Mouse (Mus musculus) kidney, embryonic 15.5 days (tissue): ENCODE measurements at regions not wholly inside any gene's neighbourhood (a gene's known extent, or its start where the extent isn't known, plus 50 kb on each side); places are given as distances from the start of the nearest gene placed in this dataset.

Experiments
- ATAC-seq: fragments of 200-750 bp; cut with Nextera tagmentation; replicated peaks from 2 replicates; pipeline ENCODE4 v1.8.0; 2017; ENCODE audit warnings: moderate TSS enrichment; ENCODE audit not compliant: low FRiP score
- H3K27ac ChIP-seq: fragments of 300-500 bp; sonication (generic); 2 replicates; pipeline ENCODE4 v1.5.1; 2015; ENCODE audit warnings: mild to moderate bottlenecking, inconsistent platforms
- H3K27me3 ChIP-seq: fragments of 300-500 bp; sonication (generic); 2 replicates; pipeline ENCODE4 v1.6.1; 2015; ENCODE audit warnings: inconsistent platforms
- H3K36me3 ChIP-seq: fragments of 300-500 bp; sonication (generic); 2 replicates; pipeline ENCODE4 v1.6.1; 2015; ENCODE audit warnings: inconsistent platforms
- H3K4me1 ChIP-seq: fragments of 300-500 bp; sonication (generic); 2 replicates; pipeline ENCODE4 v1.6.1; 2015; ENCODE audit warnings: inconsistent platforms
- H3K4me2 ChIP-seq: fragments of 300-500 bp; sonication (generic); 2 replicates; pipeline ENCODE4 v1.6.1; 2015; ENCODE audit warnings: moderate library complexity, mild to moderate bottlenecking, inconsistent platforms
- H3K4me3 ChIP-seq: fragments of 300-500 bp; sonication (generic); replicated peaks from 2 replicates; pipeline ENCODE4 v1.5.1; 2015; ENCODE audit warnings: mild to moderate bottlenecking, inconsistent platforms
- H3K9ac ChIP-seq: fragments of 300-500 bp; sonication (generic); 2 replicates; pipeline ENCODE4 v1.6.1; 2015; ENCODE audit warnings: mild to moderate bottlenecking, inconsistent platforms
- H3K9me3 ChIP-seq: fragments of 300-500 bp; sonication (generic); replicated peaks from 2 replicates; pipeline ENCODE4 v1.6.1; 2016; ENCODE audit warnings: inconsistent platforms
- WGBS: fragments of 180-500 bp; shearing (Covaris S2); methylation state at CpG from one replicate; pipeline ENCODE4 v1.1.7; 2015; ENCODE audit warnings: mixed read lengths; 5-methylcytosine and 5-hydroxymethylcytosine counted together

DNA sequence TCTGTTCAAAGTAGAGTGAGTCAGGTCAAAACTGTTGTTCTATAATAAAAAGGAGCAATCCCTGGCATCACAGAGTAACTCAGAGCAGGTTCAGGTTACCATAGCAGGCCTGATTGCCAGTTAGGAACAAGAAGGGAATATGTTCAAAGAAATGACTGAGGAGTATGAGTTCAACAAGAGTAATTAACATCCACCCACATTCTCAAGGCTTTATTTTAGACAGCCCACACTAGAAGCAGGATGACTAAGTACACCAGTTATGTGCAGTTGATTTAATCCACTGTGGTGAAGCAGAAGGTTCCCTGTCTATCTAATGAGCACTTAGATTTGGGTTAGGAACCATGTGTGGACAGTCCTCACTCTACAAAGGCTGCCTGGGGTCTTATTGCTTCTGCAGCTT lies 158.5 kb upstream of the Slc39a10 start:
- Histone ChIP-seq H3K4me1 (no peaks in the 10 kb centered on the region), H3K9me3 (no peaks in the 10 kb centered on the region), H3K9ac (no peak overlapping the region), H3K27ac (no peak overlapping the region), H3K4me3 (no peak overlapping the region), H3K4me2 (no peak overlapping the region), H3K36me3 (no peaks in the 10 kb centered on the region), H3K27me3 (no peaks in the 10 kb centered on the region)
- no peak for ATAC-seq

DNA sequence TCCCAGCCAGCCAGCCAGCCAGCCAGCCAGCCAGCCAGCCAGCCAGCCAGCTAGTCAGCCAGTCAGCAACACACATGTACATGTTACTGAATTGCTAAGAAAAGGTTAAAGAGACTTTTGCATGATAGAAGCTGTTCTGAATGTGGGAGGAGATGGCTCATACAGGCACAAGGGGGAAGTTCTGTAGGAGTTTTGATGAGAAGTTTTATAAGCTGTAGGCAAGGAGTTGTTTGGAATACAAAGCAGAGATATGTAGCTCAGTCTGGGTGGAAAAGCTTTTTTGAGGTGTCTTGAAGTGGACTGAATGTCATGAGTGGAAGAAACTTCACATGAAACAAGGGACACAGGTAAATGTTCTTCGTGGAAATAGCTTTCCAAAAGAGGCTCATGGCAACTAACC lies 157.8 kb upstream of the Slc39a10 start:
- H3K4me2 ChIP-seq, result no peak overlapping the region
- H3K9me3 ChIP-seq, result no peaks in the 10 kb centered on the region
- whole genome bisulfite sequencing, result 73% methylated on average over 1 of the region's 1 CpGs
- no peak overlapping the region for H3K9ac ChIP-seq
- no peak overlapping the region for H3K27ac ChIP-seq
- H3K36me3 ChIP-seq, result no peaks in the 10 kb centered on the region
- H3K4me3 ChIP-seq, result no peak overlapping the region
- no peaks in the 10 kb centered on the region for H3K27me3 ChIP-seq
- ATAC-seq, result no peak
- H3K4me1 ChIP-seq, result no peaks in the 10 kb centered on the region

DNA sequence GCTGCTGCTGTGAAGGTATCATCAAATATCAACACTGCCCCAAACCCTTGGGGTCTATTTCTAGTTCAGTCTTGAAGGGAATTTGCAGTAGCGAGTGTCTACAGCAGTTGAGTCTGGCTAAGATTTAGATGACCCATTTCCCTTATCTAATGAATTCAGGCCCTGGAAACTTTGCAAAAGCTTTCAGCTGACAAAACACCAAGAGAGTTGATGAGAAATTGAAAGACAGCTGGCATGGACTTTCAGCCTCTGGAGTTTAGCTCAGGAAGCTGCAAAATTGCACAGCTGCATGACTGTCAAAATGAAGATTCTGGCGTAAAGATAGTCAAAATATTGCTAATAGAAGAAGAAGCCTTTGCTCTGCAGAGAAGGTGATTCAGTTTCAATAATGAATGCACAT lies 144.9 kb upstream of the Slc39a10 start:
- Histone ChIP-seq H3K36me3 (no peaks in the 10 kb centered on the region), H3K9ac (no peak overlapping the region), H3K4me1 (no peaks in the 10 kb centered on the region), H3K27ac (no peak overlapping the region), H3K27me3 (no peaks in the 10 kb centered on the region), H3K9me3 (no peaks in the 10 kb centered on the region), H3K4me3 (no peak overlapping the region), H3K4me2 (no peak overlapping the region)
- no peak for ATAC-seq
- 76% methylated on average over 2 of the region's 2 CpGs for WGBS

DNA sequence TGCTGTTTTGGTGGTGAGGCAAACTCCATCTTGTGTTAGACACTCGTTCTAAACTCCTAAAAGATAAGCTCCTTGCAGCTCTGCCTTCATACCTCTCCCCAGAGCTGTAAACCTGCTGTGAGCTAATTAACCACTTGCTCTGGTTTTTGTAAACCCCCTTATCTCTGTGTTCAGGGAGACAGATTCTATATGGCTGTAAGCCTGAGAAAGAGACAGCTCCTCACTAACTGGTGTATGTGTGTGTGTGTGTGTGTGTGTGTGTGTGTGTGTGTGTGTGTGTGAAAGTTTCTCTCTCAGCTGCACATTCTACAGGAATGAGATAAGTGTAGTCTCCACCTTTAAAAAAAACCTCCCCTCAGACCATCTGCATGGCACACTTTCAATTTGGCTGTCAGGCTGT lies 126.7 kb upstream of the Slc39a10 start:
- H3K27ac ChIP-seq, result no peak overlapping the region
- ATAC-seq, result no peak
- 26% methylated on average over 1 of the region's 1 CpGs for WGBS

DNA sequence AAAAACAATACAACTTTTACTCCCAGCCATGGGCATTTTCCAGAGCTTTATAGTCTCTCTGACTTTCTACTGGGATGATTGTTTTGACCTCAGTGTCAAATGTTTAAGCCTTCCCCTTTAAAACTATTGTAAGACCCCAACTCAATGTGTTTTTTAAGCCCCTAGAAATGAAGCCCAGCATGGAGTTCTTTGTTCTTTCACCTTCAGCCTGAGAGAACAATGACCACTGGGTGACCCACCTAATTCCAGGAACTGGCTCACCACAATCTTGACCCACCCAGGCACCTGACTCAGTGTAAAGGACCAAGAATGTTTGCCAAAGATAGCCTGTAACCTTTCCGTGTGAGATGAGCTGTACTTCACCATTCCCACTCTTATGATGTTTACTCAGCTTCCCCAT lies 121.9 kb upstream of the Slc39a10 start:
- Histone ChIP-seq H3K36me3 (no peaks in the 10 kb centered on the region), H3K27me3 (no peaks in the 10 kb centered on the region), H3K4me1 (no peaks in the 10 kb centered on the region), H3K4me3 (no peak overlapping the region), H3K4me2 (no peak overlapping the region), H3K9ac (no peak overlapping the region), H3K27ac (no peak overlapping the region), H3K9me3 (no peaks in the 10 kb centered on the region)
- 87% methylated on average over 1 of the region's 1 CpGs for WGBS
- ATAC-seq, result no peak

More for the DNA sequence above, 126.7 kb upstream of the Slc39a10 start:
- Histone ChIP-seq H3K9ac (no peak overlapping the region), H3K9me3 (no peaks in the 10 kb centered on the region), H3K4me3 (no peak overlapping the region), H3K27me3 (no peaks in the 10 kb centered on the region), H3K36me3 (no peaks in the 10 kb centered on the region), H3K4me2 (no peak overlapping the region), H3K4me1 (no peaks in the 10 kb centered on the region)

DNA sequence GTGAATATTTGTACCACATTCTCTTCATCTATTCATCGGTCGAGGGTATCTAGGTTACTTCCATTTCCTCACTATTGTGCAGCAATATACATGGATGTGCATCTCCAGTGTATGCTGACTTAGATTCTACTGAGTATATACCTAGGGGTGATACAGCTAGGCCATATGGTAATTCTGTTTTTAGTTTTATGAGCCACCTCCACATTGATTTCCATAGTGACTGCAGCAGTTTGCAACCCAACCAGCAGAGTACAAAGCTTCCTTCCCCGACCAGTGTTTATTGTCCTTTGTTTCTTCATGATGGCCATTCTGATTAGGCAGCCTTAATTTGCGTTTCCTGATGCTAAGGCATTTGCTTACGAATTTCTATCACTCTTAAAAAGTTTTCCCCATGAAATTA lies 111.1 kb upstream of the Slc39a10 start:
- H3K27ac ChIP-seq, result no peak overlapping the region
- H3K4me3 ChIP-seq, result no peak overlapping the region
- H3K4me2 ChIP-seq, result no peak overlapping the region
- no peak overlapping the region for H3K9ac ChIP-seq
- 67% methylated on average over 5 of the region's 5 CpGs for WGBS
- no peaks in the 10 kb centered on the region for H3K9me3 ChIP-seq
- H3K27me3 ChIP-seq, result no peaks in the 10 kb centered on the region
- H3K36me3 ChIP-seq, result no peaks in the 10 kb centered on the region
- no peaks in the 10 kb centered on the region for H3K4me1 ChIP-seq
- no peak for ATAC-seq

DNA sequence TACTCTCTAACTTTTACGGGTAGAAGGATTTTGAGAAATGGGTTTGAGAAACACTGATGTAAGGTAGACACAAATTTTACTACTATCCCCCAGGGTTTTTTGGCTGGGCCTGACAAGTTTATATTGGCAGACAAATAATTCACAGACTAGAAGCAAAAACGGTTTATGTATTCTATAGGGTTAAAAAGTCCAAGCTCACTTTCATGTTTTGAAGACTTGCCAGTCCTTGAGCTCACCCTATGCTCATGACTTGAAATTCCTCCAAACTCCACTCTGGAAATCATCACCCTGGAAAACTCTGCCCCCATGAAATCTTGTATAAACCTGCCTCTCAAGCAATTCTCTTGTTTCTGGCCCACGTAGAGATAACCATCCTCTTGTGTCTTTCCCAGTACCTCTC lies 106.7 kb upstream of the Slc39a10 start:
- Histone ChIP-seq H3K9me3 (no peaks in the 10 kb centered on the region), H3K36me3 (no peaks in the 10 kb centered on the region), H3K4me2 (no peak overlapping the region), H3K9ac (no peak overlapping the region), H3K27ac (no peak overlapping the region), H3K4me1 (no peaks in the 10 kb centered on the region), H3K4me3 (no peak overlapping the region), H3K27me3 (no peaks in the 10 kb centered on the region)
- ATAC-seq, result no peak
- WGBS, result 64% methylated on average over 3 of the region's 3 CpGs

DNA sequence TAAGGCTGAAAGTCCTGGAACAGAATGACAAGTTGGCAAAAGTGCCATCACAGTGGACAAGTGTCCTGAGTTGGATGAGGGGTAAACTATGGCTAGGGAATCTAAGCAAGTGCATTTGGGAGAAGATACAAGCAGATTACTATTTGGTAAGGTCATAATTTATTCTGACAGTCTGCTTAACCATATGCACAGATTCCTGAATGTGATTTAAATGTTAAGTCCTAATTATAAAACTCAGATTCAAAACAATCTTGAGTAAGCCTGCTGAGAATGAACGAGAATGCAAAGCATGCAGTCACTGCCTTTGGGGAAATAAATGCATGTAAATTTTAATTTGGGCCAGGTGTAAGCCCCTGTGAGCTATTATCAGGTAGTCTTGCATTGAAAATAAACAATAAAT lies 93.3 kb upstream of the Slc39a10 start:
- Histone ChIP-seq H3K4me1 (no peaks in the 10 kb centered on the region), H3K4me3 (no peak overlapping the region), H3K4me2 (no peak overlapping the region), H3K9ac (no peak overlapping the region), H3K27me3 (no peaks in the 10 kb centered on the region), H3K9me3 (no peaks in the 10 kb centered on the region), H3K27ac (no peak overlapping the region), H3K36me3 (no peaks in the 10 kb centered on the region)
- ATAC-seq, result no peak
- 74% methylated on average over 1 of the region's 1 CpGs for WGBS

DNA sequence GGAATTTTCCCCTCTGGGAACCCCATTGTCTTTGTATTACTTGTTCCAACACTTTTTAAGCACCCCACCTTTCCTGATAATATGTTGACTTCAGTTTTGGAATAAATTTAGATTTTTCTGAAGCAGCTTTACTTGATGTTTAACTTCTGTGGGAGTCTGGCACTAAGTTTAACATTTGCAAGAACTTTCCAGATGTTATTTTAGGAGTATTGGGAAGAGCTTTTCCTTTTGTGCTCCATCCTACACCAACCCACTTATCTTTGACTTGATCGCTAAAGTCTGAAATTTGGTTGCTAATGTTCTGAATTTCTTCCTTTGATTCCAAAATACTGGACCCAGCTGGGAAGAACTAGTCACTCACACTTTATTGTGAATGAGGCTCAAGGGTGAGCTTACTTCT lies 90.4 kb upstream of the Slc39a10 start:
- Histone ChIP-seq H3K9me3 (0 out of 2 replicates have a peak, but pooled peaks cover 2% of the 10 kb centered on the region), H3K36me3 (no peaks in the 10 kb centered on the region), H3K4me3 (no peak overlapping the region), H3K27ac (no peak overlapping the region), H3K4me1 (no peaks in the 10 kb centered on the region), H3K9ac (no peak overlapping the region), H3K4me2 (no peak overlapping the region), H3K27me3 (no peaks in the 10 kb centered on the region)
- 87% methylated on average over 1 of the region's 1 CpGs for whole genome bisulfite sequencing
- no peak for ATAC-seq

DNA sequence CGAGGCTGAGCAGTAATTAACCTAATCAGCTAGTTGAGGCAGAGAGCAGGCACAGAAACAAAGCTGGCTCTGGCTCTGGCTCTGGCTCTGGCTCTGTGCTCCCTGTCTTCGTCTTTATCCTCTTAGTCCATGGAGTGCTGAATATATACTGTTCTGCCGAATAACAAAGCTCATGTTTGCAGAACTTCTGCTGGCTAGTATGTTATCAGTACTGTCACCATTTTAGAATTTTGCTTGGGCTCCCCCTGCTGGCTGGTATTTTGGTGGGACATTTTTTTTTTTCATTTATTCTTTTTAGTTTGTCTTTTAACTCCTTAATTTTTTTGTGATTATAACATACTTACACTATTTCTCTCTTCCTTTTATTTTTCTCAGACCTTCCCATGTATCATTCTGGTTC lies 77.8 kb upstream of the Slc39a10 start:
- Histone ChIP-seq H3K36me3 (no peaks in the 10 kb centered on the region), H3K9ac (no peak overlapping the region), H3K4me2 (no peak overlapping the region), H3K4me1 (no peaks in the 10 kb centered on the region), H3K27ac (no peak overlapping the region), H3K4me3 (no peak overlapping the region), H3K27me3 (no peaks in the 10 kb centered on the region), H3K9me3 (no peaks in the 10 kb centered on the region)
- WGBS, result 47% methylated on average over 3 of the region's 3 CpGs
- no peak for ATAC-seq

DNA sequence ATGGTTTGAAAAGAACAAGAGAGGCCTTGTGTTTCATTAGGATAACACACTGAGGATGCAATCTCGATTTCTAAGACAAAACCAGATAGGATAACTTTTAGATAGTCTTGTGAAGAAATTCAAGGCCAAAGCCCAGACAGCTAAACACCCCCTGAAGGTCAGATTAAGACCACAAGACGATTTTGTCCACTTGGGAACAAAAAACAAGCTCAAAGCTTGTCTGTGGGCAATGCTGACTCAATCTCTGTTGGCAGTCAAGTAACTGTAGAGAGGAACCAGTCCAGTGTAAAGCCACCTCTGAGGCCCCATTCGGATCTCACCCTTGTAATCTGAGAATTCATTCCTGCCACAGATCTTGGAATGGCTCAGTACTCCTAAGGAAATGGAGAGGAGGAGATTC lies 75.7 kb upstream of the Slc39a10 start:
- no peak overlapping the region for H3K27ac ChIP-seq
- no peaks in the 10 kb centered on the region for H3K27me3 ChIP-seq
- H3K4me1 ChIP-seq, result no peaks in the 10 kb centered on the region
- 54% methylated on average over 3 of the region's 3 CpGs for WGBS
- no peak overlapping the region for H3K4me3 ChIP-seq
- no peak overlapping the region for H3K4me2 ChIP-seq
- no peak for ATAC-seq
- H3K9ac ChIP-seq, result no peak overlapping the region
- no peaks in the 10 kb centered on the region for H3K9me3 ChIP-seq
- H3K36me3 ChIP-seq, result no peaks in the 10 kb centered on the region

DNA sequence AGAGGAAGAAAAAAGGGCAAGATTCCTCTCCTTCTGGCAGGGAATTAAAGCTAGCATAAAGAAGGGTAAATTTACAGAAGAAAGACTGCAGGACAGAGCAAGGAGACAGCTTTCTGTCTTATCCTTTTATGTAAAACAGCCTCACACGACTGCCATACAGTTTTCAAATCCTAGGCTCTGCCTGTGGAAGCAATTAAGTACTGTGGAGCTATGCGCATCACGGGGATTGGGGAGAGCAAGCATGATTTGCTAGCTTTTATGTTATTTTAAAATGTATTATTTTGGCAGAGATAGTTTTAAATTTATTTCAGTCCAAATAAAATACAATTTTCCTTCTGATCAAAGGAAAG lies 74.2 kb upstream of the Slc39a10 start:
- no peak overlapping the region for H3K4me2 ChIP-seq
- 73% methylated on average over 3 of the region's 3 CpGs for WGBS
- H3K9me3 ChIP-seq, result no peaks in the 10 kb centered on the region
- no peak for ATAC-seq
- no peak overlapping the region for H3K4me3 ChIP-seq
- H3K27ac ChIP-seq, result no peak overlapping the region
- H3K27me3 ChIP-seq, result no peaks in the 10 kb centered on the region
- no peak overlapping the region for H3K9ac ChIP-seq
- H3K36me3 ChIP-seq, result no peaks in the 10 kb centered on the region
- no peaks in the 10 kb centered on the region for H3K4me1 ChIP-seq

DNA sequence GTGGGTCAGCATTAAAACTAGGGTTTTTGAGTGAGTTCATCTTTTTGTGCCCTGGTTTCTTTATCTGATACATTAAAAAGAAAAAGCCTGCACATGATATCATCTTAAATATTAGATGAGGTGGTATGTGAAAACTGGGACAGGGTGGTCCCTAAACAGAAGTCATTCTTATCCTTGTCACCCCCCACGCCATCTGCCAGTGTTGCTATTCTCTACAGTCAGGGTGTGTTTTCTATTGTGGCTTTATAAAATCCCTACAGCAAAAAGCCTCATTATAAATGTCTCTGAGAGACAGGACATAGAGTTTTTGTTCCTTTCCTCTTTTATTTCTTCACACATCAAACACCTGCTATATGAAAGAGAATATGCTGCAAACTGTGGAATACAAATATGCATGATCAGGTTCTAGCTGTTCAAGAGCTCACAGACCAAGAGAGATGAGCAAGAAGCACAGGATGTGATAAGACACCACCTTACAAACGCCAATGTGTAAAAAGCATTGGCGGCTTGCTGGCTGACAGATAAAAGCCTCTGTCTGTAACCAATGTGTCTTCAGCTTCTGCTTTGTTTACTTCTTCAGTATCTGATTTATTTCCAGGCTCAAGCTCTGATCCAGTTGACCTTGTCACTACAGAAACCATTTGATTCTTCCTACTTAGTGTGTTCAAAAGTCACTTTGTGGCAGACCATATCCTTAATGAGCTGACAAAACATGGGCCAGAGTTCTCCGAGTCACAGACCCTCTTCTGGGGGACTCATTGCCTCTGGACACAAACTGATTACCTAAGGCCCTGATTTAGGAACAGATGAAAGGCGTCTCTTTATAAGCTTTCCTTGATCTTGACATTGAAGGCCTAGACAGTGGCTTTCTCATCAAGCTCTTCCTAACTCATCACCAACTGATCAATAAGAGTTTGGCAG lies 73.6 kb upstream of the Slc39a10 start:
- 59% methylated on average over 5 of the region's 5 CpGs for WGBS
- Histone ChIP-seq H3K9ac (no peak overlapping the region), H3K4me3 (no peak overlapping the region), H3K36me3 (no peaks in the 10 kb centered on the region), H3K9me3 (no peaks in the 10 kb centered on the region), H3K4me2 (no peak overlapping the region), H3K27ac (no peak overlapping the region), H3K4me1 (no peaks in the 10 kb centered on the region), H3K27me3 (no peaks in the 10 kb centered on the region)
- no peak for ATAC-seq
